Mouse (Mus musculus) embryonic fibroblast, embryonic 13.5 days (primary cell): Measurements from ENCODE around the gene Stx6.

ENCODE experiments used
- CTCF ChIP-seq: IDR thresholded peaks from 2 replicates; pipeline ENCODE4 v1.5.1; 2011; ENCODE audit warnings: mild to moderate bottlenecking, control low read depth, low read length, moderate library complexity, borderline replicate concordance; ENCODE audit not compliant: insufficient read depth
- POLR2A ChIP-seq: IDR thresholded peaks from 2 replicates; pipeline ENCODE4 v1.6.1; 2011; ENCODE audit warnings: low read depth, mild to moderate bottlenecking, control low read depth, low read length, moderate library complexity

GRCm38 (mm10) chr1:155239962-155240717, 81.6 kb downstream of the Stx6 start:
- TF ChIP-seq CTCF = no peak
- TF ChIP-seq POLR2A = no peak
